In genomic region chr1:24337556-24338275, GRCm38 (mm10) we compare ENCODE assay signal across 25 mouse cellular contexts.
DNase-seq lines count a peak whose midpoint lies in the region; TF ChIP-seq lines count a peak whose summit lies in the region.
"Had no signal": no experiment of that assay in that cellular context is flagged by ENCODE, and none has a peak within 500 bp of the region (broad histone marks: within the 10 kb centered on the region; RNA-seq: fewer than 3 reads in every experiment).

No protein-coding gene starts in this region.

- peak; percentile 6 to 46 for DNase-seq in kidney, adult 8-10 months
- no peak for DNase-seq in kidney, adult 18-20 months
- DNase-seq in testis, postnatal 14 days (ENCODE audit: low spot score), result no peak
- peak; percentile 9 for DNase-seq in ZHBTc4 (ENCODE audit: low read depth, low spot score)
- DNase-seq in adrenal gland, adult 18-20 months (ENCODE audit: low spot score in 2 of 2), result no peak
- no peak for DNase-seq in cerebellum, adult 11 months
- DNase-seq: adrenal gland, adult 8-10 months; B cell, adult 2 months; cerebellum, adult 9-11 months; gastrocnemius, adult 2 months; gastrocnemius, postnatal 36 days; heart, adult 18-20 months; heart, postnatal 4 days; liver; right cerebral cortex, adult 18-20 months; spleen, adult 18-20 months had no signal

- no peaks in the 10 kb centered on the region for H3K36me3 ChIP-seq in testis, adult 2 months (ENCODE audit: control insufficient read depth, insufficient read depth, low read length)
- H3K36me3 ChIP-seq: liver, embryonic 15.5 days; lung, embryonic 15.5 days; midbrain, embryonic 10.5 days; midbrain, embryonic 15.5 days; neural tube, embryonic 12.5 days had no signal

- no peak overlapping the region for H3K27ac ChIP-seq in testis, adult 2 months (ENCODE audit: control insufficient read depth, insufficient read depth, low read depth, low read length)
- H3K27ac ChIP-seq: gastrocnemius, adult 2 months; hindbrain, embryonic 14.5 days; liver, embryonic 15.5 days; lung, embryonic 15.5 days; midbrain, embryonic 10.5 days; midbrain, embryonic 15.5 days; neural tube, embryonic 12.5 days had no signal

- H3K4me1 ChIP-seq in testis, adult 2 months (ENCODE audit: control insufficient read depth, insufficient read depth, low read length), result no peaks in the 10 kb centered on the region; the same call in 1 of the 2 replicates
- H3K4me1 ChIP-seq: liver, embryonic 15.5 days; lung, embryonic 15.5 days; midbrain, embryonic 10.5 days; midbrain, embryonic 15.5 days; neural tube, embryonic 12.5 days had no signal

- TF ChIP-seq POLR2A in testis, adult 2 months (IDR thresholded peaks at IDR 0.05; ENCODE audit: control insufficient read depth, low read depth, low read length), result no peak

- peak; percentile 73; the same call in 1 of the 2 replicates for TF ChIP-seq CTCF in testis, adult 2 months (IDR thresholded peaks at IDR 0.05; ENCODE audit: control insufficient read depth, insufficient read depth, insufficient replicate concordance, low read depth, low read length)

- peak overlapping the region; percentile 73 for H3K4me3 ChIP-seq in testis, adult 2 months (ENCODE audit: control insufficient read depth, low read depth, low read length)
- H3K4me3 ChIP-seq: erythroblast, embryonic 14.5 days; gastrocnemius, adult 2 months; liver, embryonic 15.5 days; lung, embryonic 15.5 days; midbrain, embryonic 10.5 days; midbrain, embryonic 15.5 days; myocyte; neural tube, embryonic 12.5 days had no signal

- H3K27me3 ChIP-seq in testis, adult 2 months (ENCODE audit: control insufficient read depth, insufficient read depth, low read length), result no peaks in the 10 kb centered on the region
- H3K27me3 ChIP-seq: liver, embryonic 15.5 days; lung, embryonic 15.5 days; midbrain, embryonic 15.5 days; neural tube, embryonic 12.5 days had no signal

Comparison
In these comparisons a context has a peak if more than half of its experiments do, and no peak if none do; other contexts are left out.
1. DNase-seq: peak in kidney, adult 8-10 months (2 of 2) and ZHBTc4 (single experiment); none in kidney, adult 18-20 months (single experiment), testis, postnatal 14 days (single experiment), adrenal gland, adult 18-20 months (0 of 2) and cerebellum, adult 11 months (single experiment).